Mouse (Mus musculus): ENCODE results near the gene Jade1. TPM values are rescaled to one million over a fixed set of nuclear protein-coding genes. Genes with fewer than 3 reads are reported as not detected.

Gene Jade1
- 8.0 and 8.8 TPM in 2 replicates for polyA plus RNA-seq (2015; fragmentation: Nextera tagmentation; extraction: Ambion mirVana)

DNA sequence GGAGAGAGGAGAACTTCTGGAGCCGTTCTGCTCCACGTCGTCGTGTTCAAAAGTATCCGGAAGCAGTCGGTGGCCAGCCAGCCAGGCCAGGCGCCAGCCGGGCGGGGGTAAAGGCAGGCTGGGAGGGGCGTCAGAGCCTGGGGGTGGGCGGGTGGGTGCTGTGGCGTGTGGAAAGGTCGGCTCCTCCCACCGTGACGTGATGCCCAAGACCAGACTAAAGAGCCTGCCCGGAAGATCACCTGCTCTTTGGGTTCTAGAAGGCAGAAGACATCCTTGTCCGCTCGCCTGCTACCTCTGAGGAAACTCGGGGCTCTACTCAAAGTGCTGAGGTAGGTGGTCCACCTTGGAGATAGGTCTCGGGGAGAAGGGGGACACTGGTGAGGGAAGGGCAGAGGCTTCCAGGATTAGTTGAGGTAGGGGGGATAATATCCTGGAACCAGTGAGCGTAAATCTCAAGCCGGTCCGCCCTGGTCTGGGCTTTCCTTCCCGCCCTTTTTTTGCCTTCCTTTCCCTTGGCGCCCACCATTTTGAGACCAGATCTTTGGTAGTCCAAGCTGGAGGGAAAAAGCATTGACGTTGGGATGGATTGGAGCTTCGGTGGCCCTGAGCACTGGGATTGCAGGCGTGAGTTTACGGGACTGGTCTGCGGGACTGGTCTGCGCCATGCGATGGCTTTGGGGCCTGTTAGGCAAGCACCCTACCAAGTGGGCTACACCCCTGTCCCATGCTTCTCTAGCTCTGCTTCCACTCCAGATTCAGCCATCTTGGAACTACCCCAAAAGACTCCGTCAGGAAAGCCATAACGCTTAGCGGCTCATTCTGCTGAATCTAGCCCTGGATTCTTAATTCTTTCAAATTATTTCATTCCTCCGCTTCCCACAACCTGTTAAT lies at the start of gene Jade1:
Gene Jade1 (plus strand): TSS at position 241 of the 891 bp plus-strand sequence.
- WGBS (ENCODE audit: insufficient replicate concordance) = 87% methylated on average over 36 of the region's 36 CpGs
- ATAC-seq (ENCODE audit: insufficient read depth) = no peak

DNA sequence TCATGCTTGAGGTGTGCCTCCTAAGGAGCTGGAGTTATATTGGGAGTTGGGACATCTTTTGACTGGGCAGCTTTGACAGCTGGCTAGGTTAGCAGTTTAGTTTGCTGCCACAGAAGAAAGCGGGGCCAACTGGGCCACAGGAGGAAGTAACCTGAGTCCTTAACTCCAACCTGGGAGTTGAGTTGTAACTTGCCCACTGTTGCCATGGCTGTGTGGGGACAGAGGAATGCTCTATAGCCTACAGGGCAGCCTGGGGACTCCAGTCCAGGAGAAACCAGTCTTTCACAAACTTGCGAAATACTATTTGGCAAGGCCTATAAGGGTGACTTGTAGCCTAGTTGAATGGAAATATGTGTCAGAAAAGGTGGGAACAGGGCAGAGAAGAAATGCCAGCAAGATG lies 46.1 kb upstream of the Jade1 start:
- H3K27ac ChIP-seq (replicated peaks) = no peak overlapping the region
- no peaks in the 10 kb centered on the region for H3K27me3 ChIP-seq
- no peaks in the 10 kb centered on the region for H3K9me3 ChIP-seq (replicated peaks)
- H3K4me1 ChIP-seq (replicated peaks) = no peaks in the 10 kb centered on the region; the same call in 1 of the 2 replicates
- H3K4me3 ChIP-seq (replicated peaks) = no peak overlapping the region
- WGBS (ENCODE audit: insufficient replicate concordance) = 67% methylated on average over 2 of the region's 2 CpGs
- H3K9ac ChIP-seq = no peak overlapping the region
- peak; percentile 57 for ATAC-seq (ENCODE audit: insufficient read depth)
- no peaks in the 10 kb centered on the region for H3K36me3 ChIP-seq (replicated peaks)
- no peak overlapping the region for H3K4me2 ChIP-seq

More for the DNA sequence above, at the start of gene Jade1:
- Histone ChIP-seq H3K9me3 (replicated peaks) (no peaks in the 10 kb centered on the region), H3K9ac (no peak within 1 kb of the TSS), H3K4me1 (replicated peaks) (peaks cover 28% of the 10 kb centered on the region), H3K4me2 (no peak within 1 kb of the TSS), H3K27ac (replicated peaks) (no peak within 1 kb of the TSS), H3K27me3 (no peaks in the 10 kb centered on the region), H3K36me3 (replicated peaks) (no peaks in the 10 kb centered on the region), H3K4me3 (replicated peaks) (no peak within 1 kb of the TSS)

DNA sequence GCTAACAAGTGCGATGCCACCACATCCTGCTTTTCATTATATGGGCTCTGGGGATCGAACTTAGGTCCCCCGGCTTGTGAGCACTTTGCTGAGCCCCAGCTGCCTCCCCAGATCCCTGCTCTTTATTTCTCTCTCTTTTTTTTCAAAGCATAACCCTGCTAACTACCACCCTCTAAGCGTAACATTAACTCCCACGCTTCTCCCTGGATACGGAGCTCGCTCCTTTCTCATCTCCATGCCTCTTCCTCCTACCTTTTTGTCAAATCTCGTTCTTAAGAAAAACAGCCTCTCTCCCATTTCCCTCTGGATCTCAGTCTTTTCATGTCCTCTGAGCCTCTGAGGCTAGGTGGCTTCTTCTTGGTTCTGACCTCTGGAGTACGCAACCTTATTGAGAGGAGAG lies 45.3 kb upstream of the Jade1 start:
- Histone ChIP-seq H3K36me3 (replicated peaks) (no peaks in the 10 kb centered on the region), H3K4me3 (replicated peaks) (no peak overlapping the region), H3K9ac (no peak overlapping the region), H3K27ac (replicated peaks) (no peak overlapping the region), H3K9me3 (replicated peaks) (no peaks in the 10 kb centered on the region), H3K27me3 (no peaks in the 10 kb centered on the region), H3K4me2 (no peak overlapping the region), H3K4me1 (replicated peaks) (no peaks in the 10 kb centered on the region; the same call in 1 of the 2 replicates)
- no peak for ATAC-seq (ENCODE audit: insufficient read depth)
- 76% methylated on average over 9 of the region's 9 CpGs for WGBS (ENCODE audit: insufficient replicate concordance)

DNA sequence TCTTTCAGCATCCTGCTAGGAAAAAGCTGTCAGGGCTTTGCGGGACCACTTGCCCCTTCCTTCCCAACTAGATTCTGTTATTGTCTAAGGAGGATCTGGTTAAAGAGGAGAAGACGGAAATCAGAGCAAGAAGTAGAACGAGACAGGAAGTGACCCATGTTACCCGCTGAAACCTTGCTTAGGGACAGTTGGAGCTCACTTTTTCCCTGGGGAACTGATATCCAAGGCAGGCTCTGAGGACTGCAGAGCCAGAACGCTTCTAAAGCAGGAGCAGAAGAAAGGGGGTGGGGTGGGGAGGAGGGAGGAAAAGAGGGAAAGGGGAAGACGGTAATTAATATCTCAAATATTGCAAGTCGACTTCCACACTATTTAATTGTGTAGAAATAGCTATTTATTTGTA lies 44.8 kb upstream of the Jade1 start:
- no peaks in the 10 kb centered on the region for H3K36me3 ChIP-seq (replicated peaks)
- no peaks in the 10 kb centered on the region for H3K9me3 ChIP-seq (replicated peaks)
- no peak overlapping the region for H3K4me3 ChIP-seq (replicated peaks)
- no peaks in the 10 kb centered on the region for H3K27me3 ChIP-seq
- no peak overlapping the region for H3K27ac ChIP-seq (replicated peaks)
- no peak for ATAC-seq (ENCODE audit: insufficient read depth)
- 38% methylated on average over 7 of the region's 7 CpGs for WGBS (ENCODE audit: insufficient replicate concordance)
- H3K4me2 ChIP-seq = no peak overlapping the region
- no peak overlapping the region for H3K9ac ChIP-seq
- H3K4me1 ChIP-seq (replicated peaks) = no peaks in the 10 kb centered on the region; the same call in 1 of the 2 replicates

DNA sequence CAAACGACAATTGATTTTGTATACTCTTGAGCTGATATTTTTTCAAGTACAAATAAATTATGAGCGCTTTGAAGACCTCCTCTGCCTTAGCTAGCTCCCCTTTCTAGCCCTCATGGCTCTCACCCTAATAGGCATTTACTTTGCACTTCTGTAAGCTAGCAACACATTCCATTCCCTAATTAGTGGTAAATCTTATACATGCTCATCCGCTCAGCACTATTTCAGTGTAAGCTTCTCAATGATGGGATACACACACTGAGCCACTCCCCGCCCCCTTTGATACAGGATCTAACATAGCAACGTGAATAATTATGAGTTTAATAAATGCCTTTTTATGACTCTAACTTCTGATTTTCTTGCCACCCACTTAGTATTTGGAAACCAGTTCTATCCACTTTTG lies 41.5 kb upstream of the Jade1 start:
- no peaks in the 10 kb centered on the region; the same call in 1 of the 2 replicates for H3K4me1 ChIP-seq (replicated peaks)
- no peak overlapping the region for H3K9ac ChIP-seq
- WGBS (ENCODE audit: insufficient replicate concordance) = 63% methylated on average over 5 of the region's 5 CpGs

DNA sequence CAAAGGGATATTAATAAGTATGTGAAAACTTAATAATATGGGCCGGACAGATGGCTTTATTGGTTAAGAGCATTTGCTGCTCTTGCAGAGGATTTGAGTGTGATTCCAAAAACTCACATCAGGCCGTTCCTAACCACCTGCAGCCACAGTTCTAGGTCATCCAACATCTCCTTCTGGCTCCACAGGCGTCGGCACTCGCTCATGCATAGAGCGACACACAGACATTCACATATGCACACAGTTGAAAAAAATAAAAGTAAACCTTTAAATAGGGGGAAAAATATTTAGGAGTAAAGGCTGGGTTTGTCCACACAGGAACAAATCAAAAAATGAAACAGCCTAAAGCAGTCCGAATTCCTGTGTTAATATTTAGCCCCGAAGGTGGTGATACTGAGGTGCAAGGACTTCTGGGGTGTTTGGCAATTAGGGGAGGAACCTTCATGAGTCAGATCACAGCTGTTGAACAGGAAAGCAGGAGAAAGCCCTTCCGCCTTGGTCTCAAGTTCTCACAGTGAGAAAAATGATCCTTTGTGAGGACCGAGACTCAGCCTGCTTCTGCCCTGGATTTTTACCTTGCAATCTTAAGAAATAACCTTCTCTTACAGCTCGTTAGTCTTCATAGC lies 40.7 kb upstream of the Jade1 start:
- Histone ChIP-seq H3K4me3 (replicated peaks) (no peak overlapping the region), H3K4me1 (replicated peaks) (no peaks in the 10 kb centered on the region), H3K4me2 (no peak overlapping the region), H3K9ac (no peak overlapping the region), H3K9me3 (replicated peaks) (no peaks in the 10 kb centered on the region), H3K36me3 (replicated peaks) (no peaks in the 10 kb centered on the region), H3K27ac (replicated peaks) (no peak overlapping the region), H3K27me3 (no peaks in the 10 kb centered on the region)
- ATAC-seq (ENCODE audit: insufficient read depth) = no peak
- WGBS (ENCODE audit: insufficient replicate concordance) = 65% methylated on average over 11 of the region's 11 CpGs

More for the DNA sequence above, 41.5 kb upstream of the Jade1 start:
- ATAC-seq (ENCODE audit: insufficient read depth) = no peak
- Histone ChIP-seq H3K27ac (replicated peaks) (no peak overlapping the region), H3K36me3 (replicated peaks) (no peaks in the 10 kb centered on the region), H3K4me3 (replicated peaks) (no peak overlapping the region), H3K9me3 (replicated peaks) (no peaks in the 10 kb centered on the region), H3K4me2 (no peak overlapping the region), H3K27me3 (no peaks in the 10 kb centered on the region)

DNA sequence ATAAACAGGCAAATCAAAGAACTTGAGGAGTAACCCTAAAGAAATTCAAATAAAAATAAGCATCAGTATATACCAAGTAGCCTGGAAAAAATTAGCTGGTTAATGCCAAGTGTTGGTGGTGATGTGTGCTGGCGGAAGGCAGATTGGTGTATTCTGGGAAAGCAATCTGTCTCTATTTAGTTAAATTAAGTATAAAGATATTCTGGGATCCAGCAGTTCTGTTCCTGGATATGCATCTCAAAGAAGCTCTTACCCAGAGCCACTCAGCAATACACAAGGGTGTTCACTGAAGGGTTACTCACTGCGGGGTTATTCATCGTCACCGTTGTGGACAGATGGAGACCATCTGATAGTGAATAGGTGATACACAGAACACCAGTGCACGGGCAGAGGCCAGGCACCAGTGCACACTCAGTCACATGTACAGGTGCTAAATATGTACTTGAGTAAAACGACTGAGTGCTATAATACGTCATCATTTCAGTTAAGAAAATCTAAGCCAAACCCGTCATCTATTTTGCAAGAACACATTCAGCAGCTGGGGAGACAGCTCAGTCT lies 38.5 kb upstream of the Jade1 start:
- Histone ChIP-seq H3K4me2 (no peak overlapping the region), H3K4me1 (replicated peaks) (peaks cover 2% of the 10 kb centered on the region; the same call in 1 of the 2 replicates), H3K9ac (no peak overlapping the region), H3K9me3 (replicated peaks) (no peaks in the 10 kb centered on the region), H3K4me3 (replicated peaks) (no peak overlapping the region), H3K36me3 (replicated peaks) (no peaks in the 10 kb centered on the region), H3K27ac (replicated peaks) (no peak overlapping the region), H3K27me3 (no peaks in the 10 kb centered on the region)
- ATAC-seq (ENCODE audit: insufficient read depth) = no peak
- 73% methylated on average over 8 of the region's 8 CpGs for WGBS (ENCODE audit: insufficient replicate concordance)

DNA sequence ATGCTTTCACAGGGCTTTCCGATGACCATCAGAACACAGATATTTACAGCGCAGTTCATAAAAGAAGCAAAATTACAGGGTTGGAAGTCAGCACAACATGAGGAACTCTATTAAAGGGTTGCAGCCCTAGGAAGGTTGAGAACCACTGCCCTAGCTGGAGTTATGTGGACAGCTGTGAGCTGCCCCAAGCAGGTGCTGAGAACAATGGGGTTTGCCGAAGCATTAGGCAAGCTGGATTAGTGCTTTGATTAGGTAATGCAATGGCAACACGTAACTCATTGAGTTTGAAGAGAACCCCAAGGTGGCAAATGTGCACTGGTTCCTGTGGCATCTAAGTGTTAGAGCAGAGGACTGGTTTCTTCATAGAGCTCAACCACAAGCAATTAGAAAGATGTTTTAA lies 34.6 kb upstream of the Jade1 start:
- H3K27ac ChIP-seq (replicated peaks) = no peak overlapping the region
- 71% methylated on average over 4 of the region's 4 CpGs for WGBS (ENCODE audit: insufficient replicate concordance)

DNA sequence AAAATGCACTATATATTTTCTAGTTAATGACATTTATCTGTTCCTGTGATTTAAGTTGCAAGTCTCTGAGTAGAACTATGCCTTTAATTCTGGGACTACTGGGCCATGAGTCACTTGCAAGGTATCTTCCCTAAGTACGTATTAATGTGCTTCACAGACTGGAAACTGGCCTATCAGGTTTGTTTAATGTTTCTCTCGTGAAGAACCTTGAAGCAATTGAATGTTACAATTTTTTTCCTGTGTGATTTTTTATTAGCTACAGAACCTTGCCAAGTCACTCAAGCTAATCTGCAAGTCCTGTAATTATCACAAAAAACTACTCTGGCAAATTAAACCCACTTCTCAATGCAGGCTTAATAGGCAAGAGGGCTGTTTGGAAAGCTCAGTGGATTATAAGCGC lies 33.8 kb upstream of the Jade1 start:
- Histone ChIP-seq H3K27ac (replicated peaks) (no peak overlapping the region), H3K4me2 (no peak overlapping the region)
- no peak for ATAC-seq (ENCODE audit: insufficient read depth)

More for the DNA sequence above, 34.6 kb upstream of the Jade1 start:
- ATAC-seq (ENCODE audit: insufficient read depth) = no peak
- Histone ChIP-seq H3K36me3 (replicated peaks) (no peaks in the 10 kb centered on the region), H3K4me1 (replicated peaks) (peaks cover 7% of the 10 kb centered on the region), H3K27me3 (no peaks in the 10 kb centered on the region), H3K9ac (no peak overlapping the region), H3K4me3 (replicated peaks) (no peak overlapping the region), H3K9me3 (replicated peaks) (no peaks in the 10 kb centered on the region), H3K4me2 (no peak overlapping the region)

DNA sequence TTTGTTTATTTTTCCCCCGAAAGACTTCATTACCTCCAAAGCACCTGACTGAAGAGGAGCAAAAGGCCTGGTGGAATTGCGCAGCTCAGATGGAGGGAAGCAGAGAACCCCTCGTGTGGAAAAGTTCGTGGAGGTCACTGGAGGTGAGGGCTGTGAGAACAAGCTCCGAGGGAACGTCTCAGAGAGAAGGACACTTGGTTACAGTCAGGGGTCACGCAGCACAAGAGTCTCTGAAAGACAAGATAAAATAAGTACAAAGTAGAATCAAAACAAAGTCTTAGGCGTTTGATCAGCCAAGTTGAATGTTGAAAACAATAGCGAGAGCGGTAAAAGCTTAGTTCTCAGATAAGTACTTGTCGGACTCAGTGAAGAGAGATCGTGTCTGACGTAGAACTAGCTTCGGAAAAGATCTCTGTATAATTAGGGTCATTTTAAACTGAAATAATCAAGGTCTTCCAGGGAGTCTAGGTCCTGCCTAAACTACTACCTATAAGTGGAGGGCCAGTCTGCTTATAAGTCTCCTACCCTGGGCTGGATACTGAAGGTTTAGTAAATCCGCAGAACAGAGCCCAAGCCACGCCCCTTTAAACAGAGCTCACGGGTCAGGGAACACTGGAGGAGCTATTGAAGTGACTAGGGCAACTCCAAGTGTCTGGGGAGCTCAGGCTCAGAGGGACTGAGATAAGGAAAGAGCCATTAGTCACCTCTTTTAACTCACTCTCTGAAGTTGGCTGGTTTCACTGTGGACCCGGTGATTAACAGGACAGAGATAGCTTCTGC lies 33.1 kb upstream of the Jade1 start:
- no peaks in the 10 kb centered on the region for H3K36me3 ChIP-seq (replicated peaks)
- H3K27ac ChIP-seq (replicated peaks) = no peak overlapping the region
- H3K4me2 ChIP-seq = peak overlapping the region; percentile 18; the same call in 1 of the 2 replicates
- peaks cover 7% of the 10 kb centered on the region for H3K4me1 ChIP-seq (replicated peaks)
- no peak overlapping the region for H3K4me3 ChIP-seq (replicated peaks)
- H3K27me3 ChIP-seq = no peaks in the 10 kb centered on the region
- no peak overlapping the region for H3K9ac ChIP-seq
- 40% methylated on average over 18 of the region's 18 CpGs for WGBS (ENCODE audit: insufficient replicate concordance)
- no peak for ATAC-seq (ENCODE audit: insufficient read depth)
- no peaks in the 10 kb centered on the region for H3K9me3 ChIP-seq (replicated peaks)

More for the DNA sequence above, 33.8 kb upstream of the Jade1 start:
- Histone ChIP-seq H3K9ac (no peak overlapping the region), H3K4me1 (replicated peaks) (peaks cover 7% of the 10 kb centered on the region), H3K36me3 (replicated peaks) (no peaks in the 10 kb centered on the region), H3K4me3 (replicated peaks) (no peak overlapping the region), H3K9me3 (replicated peaks) (no peaks in the 10 kb centered on the region), H3K27me3 (no peaks in the 10 kb centered on the region)
- 67% methylated on average over 3 of the region's 3 CpGs for WGBS (ENCODE audit: insufficient replicate concordance)

All from liver, embryonic 15.5 days (tissue).